Mouse (Mus musculus) MEL (cell line): Measurements from ENCODE around the gene Mmachc. TPM values are rescaled to one million over a fixed set of nuclear protein-coding genes. Genes with fewer than 3 reads are reported as not detected.

Experiments
- DNase-seq: peaks from one replicate; pipeline ENCODE4 v3.0.0; 2011; ENCODE audit warnings: low read depth, low spot score
- H3K27ac ChIP-seq: 2 replicates; pipeline ENCODE4 v1.5.1; 2012; ENCODE audit warnings: low read depth, mild to moderate bottlenecking, control low read depth, low read length, moderate library complexity; ENCODE audit not compliant: control insufficient read depth
- H3K27me3 ChIP-seq, 2 experiments: fragments of 150-350 bp in 1 of 2; sonication (generic) in 1 of 2; 2 replicates each; pipeline ENCODE4 v1.6.1; 2012; ENCODE audit warnings: low read length in 2 of 2, mild to moderate bottlenecking in 2 of 2, improper control_type of control experiment in 1 of 2, moderate library complexity in 1 of 2; ENCODE audit not compliant: insufficient read depth in 2 of 2, control insufficient read depth in 1 of 2
- H3K36me3 ChIP-seq, 2 experiments: 2 replicates each; pipeline ENCODE4 v1.6.1; 2012 to 2014; ENCODE audit warnings: low read length in 2 of 2, improper control_type of control experiment in 1 of 2, inconsistent platforms in 1 of 2, mild to moderate bottlenecking in 1 of 2; ENCODE audit not compliant: insufficient read depth in 2 of 2, control insufficient read depth in 1 of 2
- H3K4me1 ChIP-seq, 2 experiments: fragments of 150-350 bp in 1 of 2; sonication (generic) in 1 of 2; 2 replicates each; pipeline ENCODE4 v1.6.1; 2012; ENCODE audit warnings: low read length in 2 of 2, improper control_type of control experiment in 1 of 2, mild to moderate bottlenecking in 1 of 2; ENCODE audit not compliant: insufficient read depth in 2 of 2, control insufficient read depth in 1 of 2
- H3K4me3 ChIP-seq, 2 experiments: fragments of 150-350 bp in 1 of 2; sonication (generic) in 1 of 2; 2 replicates each; pipeline ENCODE4 v1.5.1; 2012; ENCODE audit warnings: low read depth in 2 of 2, low read length in 2 of 2, mild to moderate bottlenecking in 2 of 2, moderate library complexity in 2 of 2, control low read depth in 1 of 2, improper control_type of control experiment in 1 of 2; ENCODE audit not compliant: control insufficient read depth in 1 of 2, insufficient read depth in 1 of 2
- H3K79me2 ChIP-seq: 2 replicates; pipeline ENCODE4 v1.6.1; 2012; ENCODE audit warnings: mild to moderate bottlenecking, low read length, moderate library complexity; ENCODE audit not compliant: control insufficient read depth, poor library complexity, insufficient read depth
- H3K9ac ChIP-seq: 2 replicates; pipeline ENCODE4 v1.6.1; 2012; ENCODE audit warnings: low read depth, mild to moderate bottlenecking, control low read depth, low read length, moderate library complexity; ENCODE audit not compliant: control insufficient read depth, poor library complexity, severe bottlenecking
- H3K9me3 ChIP-seq: fragments of 150-350 bp; sonication (generic); replicated peaks from 2 replicates; pipeline ENCODE4 v1.6.1; 2012; ENCODE audit warnings: mild to moderate bottlenecking, low read length, improper control_type of control experiment, moderate library complexity; ENCODE audit not compliant: insufficient read depth
- CHD2 ChIP-seq: IDR thresholded peaks from 2 replicates; pipeline ENCODE4 v1.6.1; 2011; ENCODE audit warnings: low read length, improper control_type of control experiment
- E2F4 ChIP-seq: IDR thresholded peaks from 2 replicates; pipeline ENCODE4 v1.6.1; 2011; ENCODE audit warnings: low read depth, low read length, improper control_type of control experiment, borderline replicate concordance
- EP300 ChIP-seq, 2 experiments: IDR thresholded peaks; 2 replicates each; pipeline ENCODE4 v1.6.1; 2011; ENCODE audit warnings: improper control_type of control experiment in 2 of 2, low read length in 2 of 2, low read depth in 1 of 2, mild to moderate bottlenecking in 1 of 2
- ETS1 ChIP-seq: IDR thresholded peaks from 2 replicates; pipeline ENCODE4 v1.6.1; 2012; ENCODE audit warnings: low read depth, mild to moderate bottlenecking, inconsistent platforms, low read length, improper control_type of control experiment, moderate library complexity
- MEF2A ChIP-seq: IDR thresholded peaks from 2 replicates; pipeline ENCODE4 v1.6.1; 2014; ENCODE audit warnings: low read depth, mild to moderate bottlenecking, inconsistent platforms, low read length, improper control_type of control experiment; ENCODE audit not compliant: poor library complexity, insufficient replicate concordance, severe bottlenecking; ENCODE audit errors: extremely low read depth
- MYB ChIP-seq: IDR thresholded peaks from 2 replicates; pipeline ENCODE4 v1.6.1; 2011; ENCODE audit warnings: mild to moderate bottlenecking, low read depth, low read length, improper control_type of control experiment
- MYC ChIP-seq: IDR thresholded peaks from 2 replicates; pipeline ENCODE4 v1.6.1; 2011; ENCODE audit warnings: low read depth, mild to moderate bottlenecking, low read length, improper control_type of control experiment, moderate library complexity
- NELFE ChIP-seq: IDR thresholded peaks from 2 replicates; pipeline ENCODE4 v1.6.1; 2011; ENCODE audit warnings: low read depth, low read length, improper control_type of control experiment
- POLR2AphosphoS2 ChIP-seq: IDR thresholded peaks from 2 replicates; pipeline ENCODE4 v1.6.1; 2011; ENCODE audit warnings: low read length, improper control_type of control experiment
- POLR2AphosphoS5 ChIP-seq: IDR thresholded peaks from 2 replicates; pipeline ENCODE4 v1.6.1; 2012; ENCODE audit warnings: low read depth, borderline replicate concordance, mild to moderate bottlenecking, inconsistent platforms, low read length, moderate library complexity, mixed read lengths
- RCOR1 ChIP-seq: IDR thresholded peaks from 2 replicates; pipeline ENCODE4 v1.6.1; 2012; ENCODE audit warnings: low read depth, mild to moderate bottlenecking, inconsistent platforms, low read length, improper control_type of control experiment
- TAL1 ChIP-seq: IDR thresholded peaks from 2 replicates; pipeline ENCODE4 v1.6.1; 2012; ENCODE audit warnings: mild to moderate bottlenecking, inconsistent platforms, low read length, moderate library complexity, mixed read lengths
- TBP ChIP-seq: IDR thresholded peaks from 2 replicates; pipeline ENCODE4 v1.8.0; 2011; ENCODE audit warnings: low read depth, low read length, improper control_type of control experiment
- UBTF ChIP-seq: IDR thresholded peaks from 2 replicates; pipeline ENCODE4 v1.6.1; 2012; ENCODE audit warnings: low read depth, mild to moderate bottlenecking, inconsistent platforms, low read length, improper control_type of control experiment, moderate library complexity, borderline replicate concordance; ENCODE audit not compliant: insufficient read depth
- USF2 ChIP-seq, 2 experiments: IDR thresholded peaks; 2 replicates each; pipeline ENCODE4 v1.6.1; 2011 to 2012; ENCODE audit warnings: improper control_type of control experiment in 2 of 2, low read length in 2 of 2, borderline replicate concordance in 1 of 2, inconsistent platforms in 1 of 2, low read depth in 1 of 2, mild to moderate bottlenecking in 1 of 2; ENCODE audit not compliant: insufficient read depth in 1 of 2
- ZMIZ1 ChIP-seq: IDR thresholded peaks from 2 replicates; pipeline ENCODE4 v1.6.1; 2012; ENCODE audit warnings: low read depth, mild to moderate bottlenecking, inconsistent platforms, low read length, improper control_type of control experiment, moderate library complexity
- polyA plus RNA-seq, 2 experiments: library from polyadenylated mRNA; stranded (reverse) in 1 of 2; unstranded in 1 of 2; fragments of >175 nt in 1 of 2; fragments of >200 nt in 1 of 2; gene quantifications; 2 replicates each; pipeline versions ENCODE4 v1.2.1 to v1.2.4; 2012; ENCODE audit warnings: low replicate concordance in 2 of 2, low read depth in 1 of 2; ENCODE audit not compliant: insufficient read length in 2 of 2, insufficient read depth in 1 of 2, missing spikeins in 1 of 2
- total RNA-seq: library from RNA; depleted of rRNA; stranded (reverse); fragments of 300-350 nt; gene quantifications from 2 replicates; pipeline ENCODE4 v1.2.3, GENCODE M21; 2012

Gene Mmachc
- total and polyA plus RNA-seq, 3 experiments, result 15.1 to 22.8 TPM; not detected in 1

- Histone ChIP-seq H3K27ac (no peak overlapping the region), H3K9me3 (no peaks in the 10 kb centered on the region), H3K36me3 (peaks cover 45 to 49% of the 10 kb centered on the region in 2 experiments), H3K27me3 (no peaks in the 10 kb centered on the region), H3K79me2 (peaks cover 34% of the 10 kb centered on the region), H3K4me1 (peaks cover 2 to 9% of the 10 kb centered on the region in 2 experiments; a peak in 1 of 4 replicates), H3K4me3 (no peak overlapping the region), H3K9ac (no peak overlapping the region)
- DNase-seq, result no peak
- no peak for TF ChIP-seq MYB
- no peak for TF ChIP-seq ETS1
Observed at GRCm38 (mm10) chr4:116692146-116692545, 16.1 kb downstream of the Mmachc start.

- Histone ChIP-seq H3K4me3 (no peak overlapping the region), H3K27me3 (no peaks in the 10 kb centered on the region), H3K36me3 (peaks cover 33 to 47% of the 10 kb centered on the region in 2 experiments), H3K79me2 (peaks cover 47% of the 10 kb centered on the region), H3K4me1 (peaks cover 2 to 21% of the 10 kb centered on the region in 2 experiments), H3K9ac (no peak overlapping the region), H3K9me3 (no peaks in the 10 kb centered on the region), H3K27ac (no peak overlapping the region)
- TF ChIP-seq MEF2A (no peak), UBTF (no peak), RCOR1 (no peak)
- no peak for DNase-seq
Observed at GRCm38 (mm10) chr4:116689309-116689876, 18.8 kb downstream of the Mmachc start.

- no peak for DNase-seq
- TF ChIP-seq EP300 (IDR thresholded peaks at IDR 0.05; ENCODE audit: low read depth in 1 of 2, low read length in 2 of 2) (no peak), E2F4 (no peak), POLR2AphosphoS5 (no peak), MEF2A (no peak), USF2 (IDR thresholded peaks at IDR 0.05; ENCODE audit: borderline replicate concordance in 1 of 2, insufficient read depth in 1 of 2, low read depth in 1 of 2, low read length in 2 of 2) (no peak), ETS1 (no peak), CHD2 (no peak), NELFE (no peak), POLR2AphosphoS2 (no peak), TAL1 (no peak), ZMIZ1 (no peak), TBP (no peak), MYC (no peak)
- Histone ChIP-seq H3K9ac (peak overlapping the region; percentile 87), H3K27ac (no peak overlapping the region), H3K9me3 (no peaks in the 10 kb centered on the region), H3K79me2 (peaks cover 45% of the 10 kb centered on the region), H3K27me3 (no peaks in the 10 kb centered on the region), H3K4me3 (peak overlapping the region; percentile 55 to 87), H3K4me1 (peaks cover 7 to 33% of the 10 kb centered on the region in 2 experiments), H3K36me3 (peaks cover 20 to 60% of the 10 kb centered on the region in 2 experiments)
Observed at GRCm38 (mm10) chr4:116687041-116687440, 21.2 kb downstream of the Mmachc start.
